Mouse (Mus musculus) hindbrain, embryonic 16.5 days (tissue): ENCODE data around the gene Gm14190. TPM values are rescaled to one million over a fixed set of nuclear protein-coding genes. Genes with fewer than 3 reads are reported as not detected.
"Not testable (repeated sequence)": the region's sequence is repeated elsewhere in the genome, so short reads cannot be mapped to it uniquely, and the experiment has no call there.

Source experiments
- ATAC-seq: fragments of 200-750 bp; cut with Nextera tagmentation; 2 replicates; pipeline ENCODE4 v1.8.0; 2017; ENCODE audit warnings: moderate TSS enrichment, moderate library complexity
- H3K27ac ChIP-seq: fragments of 300-500 bp; sonication (generic); 2 replicates; pipeline ENCODE4 v1.5.1; 2014; ENCODE audit warnings: low read depth, mild to moderate bottlenecking, control low read depth, low read length, moderate library complexity
- H3K27me3 ChIP-seq: fragments of 300-500 bp; sonication (generic); replicated peaks from 2 replicates; pipeline ENCODE4 v1.6.1; 2014; ENCODE audit warnings: low read length; ENCODE audit not compliant: control insufficient read depth, insufficient read depth
- H3K36me3 ChIP-seq: fragments of 300-500 bp; sonication (generic); 2 replicates; pipeline ENCODE4 v1.6.1; 2014; ENCODE audit warnings: mild to moderate bottlenecking, low read length, moderate library complexity, mixed read lengths; ENCODE audit not compliant: control insufficient read depth, insufficient read depth
- H3K4me1 ChIP-seq: fragments of 300-500 bp; sonication (generic); 2 replicates; pipeline ENCODE4 v1.6.1; 2014; ENCODE audit warnings: low read depth, low read length; ENCODE audit not compliant: control insufficient read depth, insufficient read depth
- H3K4me2 ChIP-seq: fragments of 300-500 bp; sonication (generic); 2 replicates; pipeline ENCODE4 v1.6.1; 2014; ENCODE audit warnings: mild to moderate bottlenecking, low read length, control low read depth, moderate library complexity
- H3K4me3 ChIP-seq: fragments of 300-500 bp; sonication (generic); 2 replicates; pipeline ENCODE4 v1.5.1; 2014; ENCODE audit warnings: mild to moderate bottlenecking, low read length, control low read depth, moderate library complexity
- H3K9ac ChIP-seq: fragments of 300-500 bp; sonication (generic); 2 replicates; pipeline ENCODE4 v1.6.1; 2014; ENCODE audit warnings: low read depth, mild to moderate bottlenecking, control low read depth, low read length, moderate library complexity
- H3K9me3 ChIP-seq: fragments of 300-500 bp; sonication (generic); 2 replicates; pipeline ENCODE4 v1.6.1; 2014; ENCODE audit warnings: mild to moderate bottlenecking, low read length, moderate library complexity; ENCODE audit not compliant: control insufficient read depth
- WGBS: fragments of 180-500 bp; shearing (Covaris S2); extraction: QIAGEN DNeasy Blood & Tissue Kit; methylation state at CpG from one replicate; pipeline ENCODE4 v1.1.7; 2014; 5-methylcytosine and 5-hydroxymethylcytosine counted together
- polyA plus RNA-seq: library from polyadenylated mRNA; unstranded; fragments of >200 nt; fragmentation: Nextera tagmentation; extraction: Ambion mirVana; gene quantifications from 2 replicates; pipeline ENCODE4 v1.2.1, GENCODE M21; 2015

The Gm14190 gene
- not detected in 2 replicates for polyA plus RNA-seq

- Histone ChIP-seq H3K27me3 (no peaks in the 10 kb centered on the region), H3K9ac (no peak within 1 kb of the TSS), H3K4me2 (no peak within 1 kb of the TSS), H3K36me3 (no peaks in the 10 kb centered on the region), H3K4me3 (no peak within 1 kb of the TSS), H3K4me1 (no peaks in the 10 kb centered on the region), H3K27ac (no peak within 1 kb of the TSS), H3K9me3 (no peaks in the 10 kb centered on the region)
- 100% methylated on average over 1 of the region's 1 CpGs for WGBS
- no peak for ATAC-seq
These were observed at the start of gene Gm14190 for GRCm38 (mm10) chr11:99690463-99690862. TSS of gene Gm14190 (minus strand) at chr11:99690740.

GRCm38 (mm10) chr11:99734190-99734589 is 43.6 kb upstream of the Gm14190 start, which contains the start of gene Gm14180:
TSS of gene Gm14180 (minus strand) at chr11:99734290.
- WGBS, result 65% methylated on average over 2 of the region's 2 CpGs
- Histone ChIP-seq H3K4me1 (no peaks in the 10 kb centered on the region), H3K27ac (no peak within 1 kb of the TSS), H3K9ac (no peak within 1 kb of the TSS), H3K27me3 (no peaks in the 10 kb centered on the region), H3K4me2 (no peak within 1 kb of the TSS), H3K4me3 (no peak within 1 kb of the TSS), H3K36me3 (no peaks in the 10 kb centered on the region), H3K9me3 (no peaks in the 10 kb centered on the region)
- no peak for ATAC-seq

GRCm38 (mm10) chr11:99724061-99724460 is 33.5 kb upstream of the Gm14190 start:
- no peaks in the 10 kb centered on the region for H3K9me3 ChIP-seq
- no peaks in the 10 kb centered on the region for H3K36me3 ChIP-seq
- no peak overlapping the region for H3K4me3 ChIP-seq
- no peak overlapping the region for H3K9ac ChIP-seq
- no peaks in the 10 kb centered on the region for H3K27me3 ChIP-seq
- no peaks in the 10 kb centered on the region for H3K4me1 ChIP-seq
- no peak overlapping the region for H3K4me2 ChIP-seq
- no peak for ATAC-seq
- WGBS, result 75% methylated on average over 2 of the region's 2 CpGs
- H3K27ac ChIP-seq, result no peak overlapping the region

- ATAC-seq, result no peak
- H3K27ac ChIP-seq, result no peak overlapping the region
- H3K9ac ChIP-seq, result no peak overlapping the region
- WGBS, result 91% methylated on average over 1 of the region's 1 CpGs
- H3K4me3 ChIP-seq, result no peak overlapping the region
- H3K4me2 ChIP-seq, result no peak overlapping the region
- no peaks in the 10 kb centered on the region for H3K9me3 ChIP-seq
- no peaks in the 10 kb centered on the region for H3K27me3 ChIP-seq
- H3K4me1 ChIP-seq, result no peaks in the 10 kb centered on the region
- no peaks in the 10 kb centered on the region for H3K36me3 ChIP-seq
These were observed 28.2 kb upstream of the Gm14190 start for GRCm38 (mm10) chr11:99718759-99719158.

GRCm38 (mm10) chr11:99685235-99685634 is 5.3 kb downstream of the Gm14190 start:
- not testable (repeated sequence) for H3K4me1 ChIP-seq, H3K9ac ChIP-seq, H3K27me3 ChIP-seq, H3K9me3 ChIP-seq, H3K27ac ChIP-seq, ATAC-seq, H3K4me3 ChIP-seq, H3K36me3 ChIP-seq, H3K4me2 ChIP-seq
- WGBS, result 71% methylated on average over 1 of the region's 1 CpGs

- H3K4me2 ChIP-seq, result no peak overlapping the region
- no peaks in the 10 kb centered on the region for H3K36me3 ChIP-seq
- no peak overlapping the region for H3K9ac ChIP-seq
- 92% methylated on average over 2 of the region's 2 CpGs for WGBS
- no peaks in the 10 kb centered on the region for H3K27me3 ChIP-seq
- H3K27ac ChIP-seq, result no peak overlapping the region
- H3K4me1 ChIP-seq, result no peaks in the 10 kb centered on the region
- no peak for ATAC-seq
- no peaks in the 10 kb centered on the region for H3K9me3 ChIP-seq
- H3K4me3 ChIP-seq, result no peak overlapping the region
These were observed 7.1 kb downstream of the Gm14190 start for GRCm38 (mm10) chr11:99683481-99683880.

- Histone ChIP-seq H3K27ac (no peak within 1 kb of the TSS), H3K4me2 (no peak within 1 kb of the TSS), H3K4me1 (no peaks in the 10 kb centered on the region), H3K36me3 (no peaks in the 10 kb centered on the region), H3K9ac (no peak within 1 kb of the TSS), H3K4me3 (no peak within 1 kb of the TSS), H3K27me3 (no peaks in the 10 kb centered on the region), H3K9me3 (no peaks in the 10 kb centered on the region)
- ATAC-seq, result no peak
These were observed 24.7 kb downstream of the Gm14190 start, which contains the start of gene Krtap4-6 for GRCm38 (mm10) chr11:99665860-99666259. TSS of gene Krtap4-6 (minus strand) at chr11:99665960.

- Histone ChIP-seq H3K9ac (no peak overlapping the region), H3K4me1 (no peaks in the 10 kb centered on the region), H3K36me3 (no peaks in the 10 kb centered on the region), H3K4me2 (no peak overlapping the region), H3K9me3 (no peaks in the 10 kb centered on the region), H3K4me3 (no peak overlapping the region), H3K27me3 (no peaks in the 10 kb centered on the region), H3K27ac (no peak overlapping the region)
- ATAC-seq, result no peak
- 92% methylated on average over 10 of the region's 10 CpGs for WGBS
These were observed 27.7 kb downstream of the Gm14190 start for GRCm38 (mm10) chr11:99662802-99663201.

- H3K9me3 ChIP-seq, result no peaks in the 10 kb centered on the region
- WGBS, result 96% methylated on average over 4 of the region's 4 CpGs
- H3K4me1 ChIP-seq, result no peaks in the 10 kb centered on the region
- no peak overlapping the region for H3K4me3 ChIP-seq
- no peak overlapping the region for H3K4me2 ChIP-seq
- no peak overlapping the region for H3K9ac ChIP-seq
- no peak overlapping the region for H3K27ac ChIP-seq
- no peaks in the 10 kb centered on the region for H3K36me3 ChIP-seq
- no peak for ATAC-seq
- H3K27me3 ChIP-seq, result no peaks in the 10 kb centered on the region
These were observed 31.3 kb downstream of the Gm14190 start for GRCm38 (mm10) chr11:99659256-99659655.

GRCm38 (mm10) chr11:99658467-99659010 is 32.0 kb downstream of the Gm14190 start, which contains the start of gene Gm11563:
TSS of gene Gm11563 (minus strand) at chr11:99658960.
- not testable (repeated sequence) for H3K9ac ChIP-seq, H3K4me1 ChIP-seq, ATAC-seq, H3K9me3 ChIP-seq, H3K27me3 ChIP-seq, H3K36me3 ChIP-seq, H3K4me3 ChIP-seq, H3K4me2 ChIP-seq, H3K27ac ChIP-seq
- WGBS, result 72% methylated on average over 10 of the region's 10 CpGs
